Mouse (Mus musculus) adrenal gland, postnatal 0 days (tissue): ENCODE results near the gene Upk1b. TPM values are rescaled to one million over a fixed set of nuclear protein-coding genes. Genes with fewer than 3 reads are reported as not detected.

Experiments used
- polyA plus RNA-seq: library from polyadenylated mRNA; unstranded; fragments of >200 nt; fragmentation: Nextera tagmentation; extraction: Ambion mirVana; gene quantifications from 2 replicates; pipeline ENCODE4 v1.2.1, GENCODE M21; 2015

The Upk1b gene
- polyA plus RNA-seq, result 19.0 and 19.5 TPM in 2 replicates

GRCm38 (mm10) chr16:38800091-38800490 lies at the start of gene Upk1b:
Gene Upk1b, minus strand, starts transcription at chr16:38800328.

GRCm38 (mm10) chr16:38828649-38829048 lies 28.5 kb upstream of the Upk1b start, which contains the start of gene 4930435E12Rik:
Gene 4930435E12Rik, minus strand, starts transcription at chr16:38828749.

GRCm38 (mm10) chr16:38742113-38742658 lies 57.9 kb downstream of the Upk1b start, which contains the start of gene B4galt4:
Gene B4galt4, plus strand, starts transcription at chr16:38742264.

Other genes starting within 250 kb of the Upk1b start
- 35.1 and 57.9 TPM in 2 replicates for gene Tmem39a, start 241.6 kb downstream of the Upk1b start, polyA plus RNA-seq
- 4.9 and 6.6 TPM in 2 replicates for gene Arhgap31, start 87.1 kb downstream of the Upk1b start, polyA plus RNA-seq
- 20.0 and 20.8 TPM in 2 replicates for gene B4galt4, start 58.1 kb downstream of the Upk1b start, polyA plus RNA-seq
- gene 4930435E12Rik, start 28.4 kb upstream of the Upk1b start, polyA plus RNA-seq, result not detected in 2 replicates
- gene Igsf11, start 92.3 kb upstream of the Upk1b start, polyA plus RNA-seq, result 4.3 and 8.9 TPM in 2 replicates